Mouse (Mus musculus): ENCODE results near the gene Barhl2.

- TF ChIP-seq E2F4 (IDR thresholded peaks at IDR 0.05; ENCODE audit: insufficient read depth) (no peak), REST (IDR thresholded peaks at IDR 0.05; ENCODE audit: insufficient read depth, insufficient read length) (no peak)
Measured at GRCm38 (mm10) chr5:106461431-106461830, 3.5 kb upstream of the Barhl2 start.

Measured in myocyte (in vitro differentiated cells).